Mouse (Mus musculus) hindbrain, embryonic 13.5 days (tissue): ENCODE results near the gene Tatdn2. TPM values are rescaled to one million over a fixed set of nuclear protein-coding genes. Genes with fewer than 3 reads are reported as not detected.
"Not testable (repeated sequence)": the region's sequence is repeated elsewhere in the genome, so short reads cannot be mapped to it uniquely, and the experiment has no call there.

ENCODE experiments used
- ATAC-seq: fragments of 200-750 bp; cut with Nextera tagmentation; 2 replicates; pipeline ENCODE4 v1.8.0; 2017; ENCODE audit warnings: moderate TSS enrichment; ENCODE audit not compliant: low FRiP score
- H3K27ac ChIP-seq: fragments of 300-500 bp; sonication (generic); 2 replicates; pipeline ENCODE4 v1.5.1; 2015; ENCODE audit warnings: inconsistent platforms, mild to moderate bottlenecking, moderate library complexity
- H3K27me3 ChIP-seq: fragments of 300-500 bp; sonication (generic); 2 replicates; pipeline ENCODE4 v1.6.1; 2015; ENCODE audit warnings: mild to moderate bottlenecking, inconsistent platforms
- H3K36me3 ChIP-seq: fragments of 300-500 bp; sonication (generic); 2 replicates; pipeline ENCODE4 v1.6.1; 2015; ENCODE audit warnings: mild to moderate bottlenecking, inconsistent platforms
- H3K4me1 ChIP-seq: fragments of 300-500 bp; sonication (generic); replicated peaks from 2 replicates; pipeline ENCODE4 v1.6.1; 2015; ENCODE audit warnings: inconsistent platforms
- H3K4me2 ChIP-seq: fragments of 300-500 bp; sonication (generic); 2 replicates; pipeline ENCODE4 v1.6.1; 2015; ENCODE audit warnings: inconsistent platforms, mild to moderate bottlenecking, moderate library complexity
- H3K4me3 ChIP-seq: fragments of 300-500 bp; sonication (generic); 2 replicates; pipeline ENCODE4 v1.5.1; 2015; ENCODE audit warnings: mild to moderate bottlenecking, inconsistent platforms
- H3K9ac ChIP-seq: fragments of 300-500 bp; sonication (generic); 2 replicates; pipeline ENCODE4 v1.6.1; 2015; ENCODE audit warnings: mild to moderate bottlenecking, inconsistent platforms
- H3K9me3 ChIP-seq: fragments of 300-500 bp; sonication (generic); 2 replicates; pipeline ENCODE4 v1.6.1; 2016; ENCODE audit warnings: inconsistent platforms
- WGBS: fragments of 180-500 bp; shearing (Covaris S2); methylation state at CpG from one replicate; pipeline ENCODE4 v1.1.7; 2015; 5-methylcytosine and 5-hydroxymethylcytosine counted together
- polyA plus RNA-seq: library from polyadenylated mRNA; unstranded; fragments of >200 nt; fragmentation: Nextera tagmentation; extraction: Ambion mirVana; gene quantifications from 2 replicates; pipeline ENCODE4 v1.2.1, GENCODE M21; 2015

Tatdn2 gene
- polyA plus RNA-seq, 1 experiment from 2014 or later = 0.83 TPM

- no peaks in the 10 kb centered on the region for H3K27me3 ChIP-seq
- ATAC-seq = no peak
- H3K27ac ChIP-seq = no peak overlapping the region
- peaks cover 41% of the 10 kb centered on the region for H3K4me1 ChIP-seq
- 74% methylated on average over 1 of the region's 1 CpGs for whole genome bisulfite sequencing
- H3K4me3 ChIP-seq = no peak overlapping the region
- H3K36me3 ChIP-seq = peaks cover 7% of the 10 kb centered on the region
- H3K9ac ChIP-seq = no peak overlapping the region
- no peaks in the 10 kb centered on the region for H3K9me3 ChIP-seq
- H3K4me2 ChIP-seq = no peak overlapping the region
Observed at GRCm38 (mm10) chr6:113695203-113695602, 1.6 kb upstream of the Tatdn2 start.

- Histone ChIP-seq H3K27ac (peak overlapping the region; percentile 62; the same call in 1 of the 2 replicates), H3K4me3 (peak overlapping the region; percentile 88), H3K9me3 (no peaks in the 10 kb centered on the region), H3K9ac (peak overlapping the region; percentile 67), H3K36me3 (peaks cover 13% of the 10 kb centered on the region), H3K27me3 (no peaks in the 10 kb centered on the region), H3K4me1 (peaks cover 40% of the 10 kb centered on the region), H3K4me2 (peak overlapping the region; percentile 93)
- 90% methylated on average over 4 of the region's 4 CpGs for WGBS
- no peak for ATAC-seq
Observed at GRCm38 (mm10) chr6:113695766-113696355, 989 bp upstream of the Tatdn2 start.

GRCm38 (mm10) chr6:113697222-113698205, 664 bp downstream of the Tatdn2 start:
- Histone ChIP-seq H3K9ac (peak overlapping the region; percentile 89), H3K4me2 (peak overlapping the region; percentile 93), H3K9me3 (no peaks in the 10 kb centered on the region), H3K27ac (peak overlapping the region; percentile 87), H3K4me3 (peak overlapping the region; percentile 88), H3K4me1 (peaks cover 38% of the 10 kb centered on the region), H3K27me3 (no peaks in the 10 kb centered on the region), H3K36me3 (peaks cover 28% of the 10 kb centered on the region)
- peak; percentile 73 for ATAC-seq
- WGBS = under 1% methylated on average over 78 of the region's 113 CpGs

GRCm38 (mm10) chr6:113712718-113713117, 15.9 kb downstream of the Tatdn2 start:
- H3K27me3 ChIP-seq = no peaks in the 10 kb centered on the region
- H3K4me1 ChIP-seq = no peaks in the 10 kb centered on the region
- no peak overlapping the region for H3K9ac ChIP-seq
- H3K36me3 ChIP-seq = peaks cover 97% of the 10 kb centered on the region
- no peak overlapping the region for H3K4me3 ChIP-seq
- H3K9me3 ChIP-seq = no peaks in the 10 kb centered on the region
- no peak overlapping the region for H3K27ac ChIP-seq
- H3K4me2 ChIP-seq = no peak overlapping the region
- WGBS = 97% methylated on average over 3 of the region's 3 CpGs
- no peak for ATAC-seq

GRCm38 (mm10) chr6:113713389-113713788, 16.5 kb downstream of the Tatdn2 start:
- peaks cover 94% of the 10 kb centered on the region for H3K36me3 ChIP-seq
- not testable (repeated sequence) for H3K4me2 ChIP-seq, ATAC-seq, H3K27me3 ChIP-seq, H3K4me1 ChIP-seq, H3K9me3 ChIP-seq, H3K27ac ChIP-seq, H3K4me3 ChIP-seq, H3K9ac ChIP-seq
- 89% methylated on average over 5 of the region's 5 CpGs for WGBS

GRCm38 (mm10) chr6:113714276-113714675, 17.4 kb downstream of the Tatdn2 start:
- Histone ChIP-seq H3K27me3 (no peaks in the 10 kb centered on the region), H3K9me3 (no peaks in the 10 kb centered on the region), H3K27ac (no peak overlapping the region), H3K9ac (no peak overlapping the region), H3K4me2 (no peak overlapping the region), H3K4me1 (no peaks in the 10 kb centered on the region), H3K36me3 (peaks cover 94% of the 10 kb centered on the region), H3K4me3 (no peak overlapping the region)
- no peak for ATAC-seq
- WGBS = 92% methylated on average over 2 of the region's 2 CpGs

- peaks cover 94% of the 10 kb centered on the region for H3K36me3 ChIP-seq
- H3K27ac ChIP-seq = no peak overlapping the region
- ATAC-seq = no peak
- H3K4me2 ChIP-seq = no peak overlapping the region
- no peak overlapping the region for H3K9ac ChIP-seq
- no peaks in the 10 kb centered on the region for H3K4me1 ChIP-seq
- H3K27me3 ChIP-seq = no peaks in the 10 kb centered on the region
- H3K4me3 ChIP-seq = no peak overlapping the region
- 76% methylated on average over 1 of the region's 1 CpGs for WGBS
- no peaks in the 10 kb centered on the region for H3K9me3 ChIP-seq
Observed at GRCm38 (mm10) chr6:113714797-113715196, 17.9 kb downstream of the Tatdn2 start.

GRCm38 (mm10) chr6:113717541-113717940, 20.7 kb downstream of the Tatdn2 start:
- H3K36me3 ChIP-seq = peaks cover 87% of the 10 kb centered on the region
- H3K9ac ChIP-seq = no peak overlapping the region
- no peaks in the 10 kb centered on the region for H3K27me3 ChIP-seq
- H3K9me3 ChIP-seq = no peaks in the 10 kb centered on the region
- H3K4me3 ChIP-seq = no peak overlapping the region
- H3K4me2 ChIP-seq = no peak overlapping the region
- ATAC-seq = no peak
- H3K4me1 ChIP-seq = no peaks in the 10 kb centered on the region
- 92% methylated on average over 3 of the region's 3 CpGs for WGBS
- no peak overlapping the region for H3K27ac ChIP-seq

GRCm38 (mm10) chr6:113719878-113720277, 23.0 kb downstream of the Tatdn2 start, which contains the start of gene Ghrl:
Gene Ghrl, minus strand, starts transcription at chr6:113719880.
- Histone ChIP-seq H3K4me1 (no peaks in the 10 kb centered on the region), H3K4me3 (no peak within 1 kb of the TSS), H3K9me3 (no peaks in the 10 kb centered on the region), H3K27ac (no peak within 1 kb of the TSS), H3K4me2 (no peak within 1 kb of the TSS), H3K36me3 (peaks cover 81% of the 10 kb centered on the region), H3K27me3 (no peaks in the 10 kb centered on the region), H3K9ac (no peak within 1 kb of the TSS)
- no peak for ATAC-seq
- whole genome bisulfite sequencing = 91% methylated on average over 3 of the region's 3 CpGs

GRCm38 (mm10) chr6:113721061-113721460, 24.2 kb downstream of the Tatdn2 start:
- no peaks in the 10 kb centered on the region for H3K4me1 ChIP-seq
- WGBS = 95% methylated on average over 4 of the region's 4 CpGs

GRCm38 (mm10) chr6:113728181-113728580, 31.3 kb downstream of the Tatdn2 start:
- no peaks in the 10 kb centered on the region for H3K9me3 ChIP-seq
- 92% methylated on average over 7 of the region's 7 CpGs for WGBS
- H3K27ac ChIP-seq = no peak overlapping the region
- peaks cover 92% of the 10 kb centered on the region for H3K36me3 ChIP-seq
- H3K4me1 ChIP-seq = no peaks in the 10 kb centered on the region
- no peaks in the 10 kb centered on the region for H3K27me3 ChIP-seq
- no peak overlapping the region for H3K4me3 ChIP-seq
- no peak for ATAC-seq
- no peak overlapping the region for H3K9ac ChIP-seq
- H3K4me2 ChIP-seq = no peak overlapping the region

More at GRCm38 (mm10) chr6:113721061-113721460, 24.2 kb downstream of the Tatdn2 start:
- Histone ChIP-seq H3K36me3 (peaks cover 79% of the 10 kb centered on the region), H3K27me3 (no peaks in the 10 kb centered on the region), H3K4me2 (no peak overlapping the region), H3K4me3 (no peak overlapping the region), H3K9me3 (no peaks in the 10 kb centered on the region), H3K27ac (no peak overlapping the region), H3K9ac (no peak overlapping the region)
- ATAC-seq = no peak

- no peak overlapping the region for H3K27ac ChIP-seq
- no peaks in the 10 kb centered on the region for H3K9me3 ChIP-seq
- 90% methylated on average over 3 of the region's 3 CpGs for WGBS
- no peaks in the 10 kb centered on the region for H3K27me3 ChIP-seq
- H3K9ac ChIP-seq = no peak overlapping the region
- H3K4me3 ChIP-seq = no peak overlapping the region
- no peak overlapping the region for H3K4me2 ChIP-seq
- no peak for ATAC-seq
- H3K36me3 ChIP-seq = peaks cover 96% of the 10 kb centered on the region
- no peaks in the 10 kb centered on the region for H3K4me1 ChIP-seq
Observed at GRCm38 (mm10) chr6:113731296-113731695, 34.4 kb downstream of the Tatdn2 start.
